Mouse (Mus musculus): ENCODE data around the gene Arvcf.

DNA sequence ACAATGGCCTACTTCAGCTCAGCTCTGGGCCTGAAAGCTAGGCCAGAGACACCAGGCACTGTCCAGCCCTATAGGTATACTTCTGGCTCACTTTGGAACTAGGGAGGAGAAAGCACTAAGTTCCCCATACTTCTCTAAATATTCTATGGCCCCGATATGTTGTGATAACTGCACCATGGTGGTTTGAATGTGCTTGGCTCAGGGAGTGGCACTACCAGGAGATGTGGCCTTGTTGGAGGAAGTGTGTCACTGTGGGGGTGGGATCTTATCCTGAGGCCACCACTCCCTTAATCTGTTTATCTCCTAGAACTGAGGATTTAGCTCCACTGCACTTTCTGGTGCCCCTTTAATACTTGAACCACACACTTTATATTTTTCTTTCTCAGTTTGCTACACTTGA lies 39.8 kb upstream of the Arvcf start:
- TF ChIP-seq POLR2A (IDR thresholded peaks at IDR 0.05; ENCODE audit: borderline replicate concordance, extremely low read depth, insufficient read depth, insufficient read length, poor library complexity, severe bottlenecking) (no peak), CTCF (IDR thresholded peaks at IDR 0.05; ENCODE audit: borderline replicate concordance, extremely low read depth, insufficient read depth, insufficient read length) (no peak)
